Mouse (Mus musculus): ENCODE data around the gene 4933436I01Rik. TPM values are rescaled to one million over a fixed set of nuclear protein-coding genes. Genes with fewer than 3 reads are reported as not detected.

Gene 4933436I01Rik
- not detected for total RNA-seq (2021)
- polyA plus RNA-seq (2012; rRNA removed), result not detected in 2 replicates
- long read RNA-seq, result 0 reads

- DNase-seq, result no peak
Observed at GRCm38 (mm10) chrX:67921350-67921749, at the start of gene 4933436I01Rik. TSS of gene 4933436I01Rik (minus strand) at chrX:67921450.

- DNase-seq, result no peak
Observed at GRCm38 (mm10) chrX:67924769-67925470, 3.7 kb upstream of the 4933436I01Rik start.

- no peak for DNase-seq
Observed at GRCm38 (mm10) chrX:67883406-67883805, 37.8 kb downstream of the 4933436I01Rik start.

Other genes with a start within 250 kb of the 4933436I01Rik start
- not detected for gene Gm1140, start 227.9 kb downstream of the 4933436I01Rik start, total RNA-seq (2021)
- not detected in 2 replicates for gene Gm1140, start 227.9 kb downstream of the 4933436I01Rik start, polyA plus RNA-seq (2012; rRNA removed)
- gene Gm14692, start 225.8 kb downstream of the 4933436I01Rik start, total RNA-seq (2021), result not detected
- not detected in 2 replicates for gene Gm14692, start 225.8 kb downstream of the 4933436I01Rik start, polyA plus RNA-seq (2012; rRNA removed)

Measured in adrenal gland, adult 2 months (tissue).